Mouse (Mus musculus) kidney, embryonic 14.5 days (tissue): ENCODE results near the gene R3hdm2. TPM values are rescaled to one million over a fixed set of nuclear protein-coding genes. Genes with fewer than 3 reads are reported as not detected.

ENCODE experiments used
- ATAC-seq: fragments of 200-750 bp; cut with Nextera tagmentation; 2 replicates; pipeline ENCODE4 v1.8.0; 2017; ENCODE audit warnings: moderate number of reproducible peaks, mild to moderate bottlenecking, moderate TSS enrichment, moderate library complexity; ENCODE audit not compliant: low FRiP score, low TSS enrichment
- H3K27ac ChIP-seq: fragments of 300-500 bp; sonication (generic); 2 replicates; pipeline ENCODE4 v1.5.1; 2014; ENCODE audit warnings: low read depth, mild to moderate bottlenecking, low read length, moderate library complexity, mixed read lengths
- H3K27me3 ChIP-seq: fragments of 300-500 bp; sonication (generic); 2 replicates; pipeline ENCODE4 v1.6.1; 2014; ENCODE audit warnings: mild to moderate bottlenecking, low read length; ENCODE audit not compliant: control insufficient read depth, insufficient read depth
- H3K36me3 ChIP-seq: fragments of 300-500 bp; sonication (generic); 2 replicates; pipeline ENCODE4 v1.6.1; 2014; ENCODE audit warnings: low read length, mixed read lengths; ENCODE audit not compliant: control insufficient read depth, insufficient read depth
- H3K4me1 ChIP-seq: fragments of 300-500 bp; sonication (generic); 2 replicates; pipeline ENCODE4 v1.6.1; 2014; ENCODE audit warnings: low read length, mixed read lengths; ENCODE audit not compliant: control insufficient read depth, insufficient read depth
- H3K4me2 ChIP-seq: fragments of 300-500 bp; sonication (generic); replicated peaks from 2 replicates; pipeline ENCODE4 v1.6.1; 2014; ENCODE audit warnings: low read depth, mild to moderate bottlenecking, low read length
- H3K4me3 ChIP-seq: fragments of 300-500 bp; sonication (generic); 2 replicates; pipeline ENCODE4 v1.5.1; 2014; ENCODE audit warnings: mild to moderate bottlenecking, low read length
- H3K9ac ChIP-seq: fragments of 300-500 bp; sonication (generic); 2 replicates; pipeline ENCODE4 v1.6.1; 2014; ENCODE audit warnings: low read depth, mild to moderate bottlenecking, low read length, moderate library complexity
- H3K9me3 ChIP-seq: fragments of 300-500 bp; sonication (generic); 2 replicates; pipeline ENCODE4 v1.6.1; 2016; ENCODE audit warnings: low read length; ENCODE audit not compliant: control insufficient read depth
- WGBS: fragments of 180-500 bp; shearing (Covaris S2); extraction: QIAGEN DNeasy Blood & Tissue Kit; methylation state at CpG from one replicate; pipeline ENCODE4 v1.1.7; 2014; 5-methylcytosine and 5-hydroxymethylcytosine counted together
- polyA plus RNA-seq: library from polyadenylated mRNA; unstranded; fragments of >200 nt; fragmentation: Nextera tagmentation; extraction: Ambion mirVana; gene quantifications from 2 replicates; pipeline ENCODE4 v1.2.1, GENCODE M21; 2014

Gene R3hdm2
- polyA plus RNA-seq, 1 experiment from 2014 or later: 37.9 TPM

DNA sequence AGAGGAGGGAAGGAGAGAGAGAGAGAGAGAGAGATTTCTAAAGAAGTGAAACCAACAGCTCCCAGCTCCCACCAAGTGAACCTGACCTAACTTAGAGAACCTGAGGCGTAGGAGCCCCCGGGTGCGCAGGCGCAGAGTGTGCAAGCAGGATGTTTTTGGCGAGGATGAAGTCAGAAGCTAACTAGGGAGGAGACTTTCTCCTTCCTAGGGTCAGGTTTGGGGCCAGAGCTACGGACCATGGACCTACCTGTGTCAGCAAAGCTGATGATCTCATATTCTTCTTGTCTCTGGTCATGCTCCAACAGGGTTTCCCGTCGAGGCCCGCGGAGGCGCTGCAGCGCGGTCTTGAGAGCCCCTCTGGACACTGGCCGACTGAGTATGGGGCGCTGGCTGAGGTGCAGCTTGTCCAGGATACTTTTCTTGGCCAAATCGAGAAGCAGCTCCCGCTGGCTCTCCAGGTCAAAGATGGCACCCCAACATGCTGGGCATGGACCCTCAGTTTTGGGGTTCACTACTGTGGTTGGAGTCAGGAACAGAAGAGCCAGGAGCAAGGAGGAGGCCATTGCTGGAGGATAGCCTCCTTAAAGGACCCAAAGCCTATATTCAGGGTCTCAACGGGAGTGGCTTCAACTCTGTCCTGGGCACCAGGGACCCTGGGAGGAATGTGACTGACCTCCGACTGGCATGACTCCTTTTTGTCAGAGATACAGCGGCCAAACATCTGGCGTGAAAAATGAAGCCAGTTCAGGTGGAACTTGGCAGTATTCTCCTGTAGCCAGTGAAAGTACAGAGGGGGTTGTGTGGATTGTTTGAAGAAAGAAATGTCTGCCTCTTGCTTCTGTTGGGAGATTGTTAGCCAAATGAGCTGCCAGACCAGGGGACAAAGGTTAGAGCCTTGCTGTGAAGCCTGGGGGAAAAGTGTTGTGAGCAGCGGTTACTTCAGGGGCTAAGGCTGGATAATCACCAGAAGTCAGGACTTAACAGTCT lies 10.0 kb upstream of the R3hdm2 start, which contains the start of gene Inhbc:
Gene Inhbc (minus strand): TSS at position 598 of the 987 bp plus-strand sequence.
- Histone ChIP-seq H3K4me3 (no peak within 1 kb of the TSS), H3K27me3 (no peaks in the 10 kb centered on the region), H3K36me3 (no peaks in the 10 kb centered on the region), H3K4me2 (no peak within 1 kb of the TSS), H3K27ac (no peak within 1 kb of the TSS), H3K4me1 (peaks cover 8% of the 10 kb centered on the region), H3K9ac (no peak within 1 kb of the TSS), H3K9me3 (no peaks in the 10 kb centered on the region)
- ATAC-seq: no peak
- 83% methylated on average over 22 of the region's 22 CpGs for WGBS

DNA sequence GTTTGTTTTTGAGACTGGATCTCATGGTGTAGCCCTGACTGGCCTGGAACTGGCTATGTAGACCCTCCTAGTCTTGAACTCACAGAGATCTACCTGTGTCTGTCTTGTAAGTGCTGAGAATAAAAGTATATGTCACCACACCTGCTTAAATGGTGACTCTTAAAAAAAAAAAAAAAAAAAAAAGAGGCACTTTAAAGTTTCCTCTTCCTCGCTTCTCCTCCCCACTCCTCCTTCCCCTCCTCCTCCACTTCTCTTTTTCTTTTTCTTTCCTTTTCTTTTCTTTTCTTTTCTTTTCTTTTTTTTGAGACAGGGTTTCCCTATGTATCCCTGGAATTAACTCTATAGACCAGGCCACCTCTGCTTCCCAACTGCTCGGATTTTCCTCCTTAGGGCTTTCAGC lies 9.1 kb upstream of the R3hdm2 start:
- no peak overlapping the region for H3K4me2 ChIP-seq
- no peak overlapping the region for H3K9ac ChIP-seq
- H3K27ac ChIP-seq: no peak overlapping the region
- no peak overlapping the region for H3K4me3 ChIP-seq
- H3K27me3 ChIP-seq: no peaks in the 10 kb centered on the region
- no peaks in the 10 kb centered on the region for H3K9me3 ChIP-seq
- no peak for ATAC-seq
- peaks cover 8% of the 10 kb centered on the region for H3K4me1 ChIP-seq
- 68% methylated on average over 2 of the region's 2 CpGs for WGBS
- no peaks in the 10 kb centered on the region for H3K36me3 ChIP-seq

- no peaks in the 10 kb centered on the region for H3K36me3 ChIP-seq
- no peak overlapping the region for H3K4me2 ChIP-seq
- no peak overlapping the region for H3K27ac ChIP-seq
- 72% methylated on average over 3 of the region's 3 CpGs for WGBS
- no peak overlapping the region for H3K9ac ChIP-seq
- no peak overlapping the region for H3K4me3 ChIP-seq
- H3K27me3 ChIP-seq: no peaks in the 10 kb centered on the region
- ATAC-seq: no peak
- no peaks in the 10 kb centered on the region for H3K9me3 ChIP-seq
- peaks cover 7% of the 10 kb centered on the region; the same call in 1 of the 2 replicates for H3K4me1 ChIP-seq
Observed at GRCm38 (mm10) chr10:127377700-127378099, 2.4 kb upstream of the R3hdm2 start.

DNA sequence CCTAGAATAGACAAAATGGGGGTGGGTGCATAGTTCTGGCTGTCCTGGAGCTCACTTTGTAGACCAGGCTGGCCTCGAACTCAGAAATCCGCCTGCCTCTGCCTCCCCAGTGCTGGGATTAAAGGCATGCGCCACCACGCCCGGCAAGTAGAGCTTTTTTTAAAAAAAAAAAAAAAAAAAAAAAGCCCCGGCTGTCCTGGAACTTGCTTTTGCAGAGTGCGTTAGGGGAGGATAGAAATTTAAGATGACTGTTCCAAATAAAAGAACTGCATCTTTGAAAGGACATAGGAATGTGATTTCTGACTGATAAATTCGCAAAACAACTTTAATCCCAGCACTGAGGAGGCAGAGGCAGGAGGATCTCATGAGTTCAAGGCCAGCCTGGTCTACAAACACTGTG lies 473 bp upstream of the R3hdm2 start:
- Histone ChIP-seq H3K27me3 (no peaks in the 10 kb centered on the region), H3K36me3 (no peaks in the 10 kb centered on the region), H3K4me2 (peak overlapping the region; percentile 65; the same call in 1 of the 2 replicates), H3K27ac (peak overlapping the region; percentile 88), H3K9ac (no peak overlapping the region; the same call in 1 of the 2 replicates), H3K4me3 (peak overlapping the region; percentile 70; the same call in 1 of the 2 replicates), H3K4me1 (peaks cover 7% of the 10 kb centered on the region; the same call in 1 of the 2 replicates), H3K9me3 (no peaks in the 10 kb centered on the region)
- ATAC-seq: no peak
- 85% methylated on average over 8 of the region's 8 CpGs for WGBS

DNA sequence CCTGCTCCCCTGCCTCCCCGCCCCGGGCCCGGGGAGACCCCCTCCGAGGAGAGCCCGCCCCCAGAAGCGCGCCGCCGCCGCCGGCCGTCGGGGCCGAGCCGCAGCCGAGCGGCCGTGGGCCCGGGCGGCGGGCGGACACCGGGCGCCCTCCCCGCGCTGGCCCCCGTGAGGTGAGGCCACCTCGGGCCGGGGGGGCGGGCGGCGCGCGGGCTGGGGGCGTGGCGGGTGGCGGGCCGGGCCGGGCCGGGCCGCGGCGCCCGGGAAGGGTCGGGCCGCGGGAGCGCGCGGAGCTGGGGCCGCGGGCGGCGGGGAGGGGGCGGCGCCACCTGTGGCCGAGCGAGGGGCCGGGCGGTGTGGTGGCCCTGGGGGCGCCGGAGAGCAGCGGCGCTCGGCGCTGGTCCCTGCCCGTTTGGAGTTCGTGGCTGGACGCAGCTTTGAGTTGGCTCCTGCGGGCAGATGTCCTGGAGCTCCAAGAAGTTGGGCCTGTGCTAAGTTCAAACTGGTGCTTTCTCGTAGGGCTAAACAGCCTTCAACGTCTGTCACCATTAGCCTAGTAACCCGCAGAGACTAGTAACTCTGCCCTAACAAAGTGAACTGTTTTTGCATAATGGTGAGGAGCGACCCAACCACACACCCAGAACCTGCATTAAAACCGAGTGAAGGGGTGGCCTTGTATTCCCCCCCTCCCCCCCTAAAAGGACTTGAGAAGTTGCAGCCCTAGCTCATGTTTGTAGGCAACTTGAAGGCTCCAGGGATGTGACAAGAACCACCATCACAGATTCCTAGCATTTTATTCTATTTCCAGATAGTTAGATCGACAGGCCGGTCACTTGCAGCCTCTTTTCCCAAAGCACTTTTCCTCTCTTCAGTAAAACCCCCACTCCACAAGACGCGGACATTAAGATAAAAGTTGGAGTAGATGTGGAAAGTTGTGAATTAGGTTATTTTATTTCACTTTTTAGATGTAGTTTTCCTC lies 928 bp downstream of the R3hdm2 start:
- H3K4me3 ChIP-seq: peak overlapping the region; percentile 70
- no peaks in the 10 kb centered on the region for H3K36me3 ChIP-seq
- H3K4me1 ChIP-seq: peaks cover 7% of the 10 kb centered on the region; the same call in 1 of the 2 replicates
- peak; percentile 93 for ATAC-seq
- H3K4me2 ChIP-seq: peak overlapping the region; percentile 79
- WGBS: 2% methylated on average over 44 of the region's 79 CpGs
- H3K9ac ChIP-seq: peak overlapping the region; percentile 84
- H3K27me3 ChIP-seq: no peaks in the 10 kb centered on the region
- H3K9me3 ChIP-seq: no peaks in the 10 kb centered on the region
- peak overlapping the region; percentile 94 for H3K27ac ChIP-seq

GRCm38 (mm10) chr10:127381743-127382134 lies 1.6 kb downstream of the R3hdm2 start:
- H3K4me3 ChIP-seq: peak overlapping the region; percentile 70
- H3K27me3 ChIP-seq: no peaks in the 10 kb centered on the region
- 50% methylated on average over 2 of the region's 2 CpGs for WGBS
- H3K36me3 ChIP-seq: no peaks in the 10 kb centered on the region
- H3K9me3 ChIP-seq: no peaks in the 10 kb centered on the region
- peak overlapping the region; percentile 94 for H3K27ac ChIP-seq
- H3K9ac ChIP-seq: peak overlapping the region; percentile 84; the same call in 1 of the 2 replicates
- ATAC-seq: no peak
- peaks cover 7% of the 10 kb centered on the region; the same call in 1 of the 2 replicates for H3K4me1 ChIP-seq
- H3K4me2 ChIP-seq: peak overlapping the region; percentile 79

- Histone ChIP-seq H3K4me3 (no peak overlapping the region), H3K4me2 (no peak overlapping the region), H3K27me3 (no peaks in the 10 kb centered on the region), H3K9me3 (no peaks in the 10 kb centered on the region), H3K36me3 (peaks cover 20% of the 10 kb centered on the region), H3K9ac (no peak overlapping the region), H3K27ac (no peak overlapping the region), H3K4me1 (no peaks in the 10 kb centered on the region)
- ATAC-seq: no peak
- 89% methylated on average over 6 of the region's 6 CpGs for WGBS
Observed at GRCm38 (mm10) chr10:127391774-127392173, 11.6 kb downstream of the R3hdm2 start.

DNA sequence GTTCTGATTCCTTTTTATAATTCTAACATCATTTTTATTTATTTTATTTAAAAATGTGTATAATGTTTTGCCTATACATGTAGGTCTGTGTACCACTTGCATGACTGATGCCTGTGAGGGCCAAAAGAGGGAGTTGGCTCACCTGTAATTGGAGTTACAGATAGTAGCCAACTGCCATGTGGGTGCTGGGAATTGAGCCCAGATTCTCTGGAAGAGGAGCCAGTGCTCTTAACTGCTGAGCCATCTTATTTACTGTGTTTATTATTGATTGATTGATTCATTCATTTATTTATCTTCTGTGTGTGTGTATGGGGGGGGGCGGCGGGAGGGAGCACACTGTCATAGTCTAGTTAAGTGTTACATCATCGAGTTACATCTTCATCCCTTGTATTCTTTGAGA lies 24.6 kb downstream of the R3hdm2 start:
- no peak for ATAC-seq
- WGBS: 88% methylated on average over 3 of the region's 3 CpGs
- Histone ChIP-seq H3K27me3 (no peaks in the 10 kb centered on the region), H3K9ac (no peak overlapping the region), H3K9me3 (no peaks in the 10 kb centered on the region), H3K27ac (no peak overlapping the region), H3K4me1 (no peaks in the 10 kb centered on the region), H3K4me2 (no peak overlapping the region), H3K4me3 (no peak overlapping the region), H3K36me3 (peaks cover 36% of the 10 kb centered on the region)
